Mouse (Mus musculus): ENCODE measurements at regions not wholly inside any gene's neighbourhood (a gene's known extent, or its start where the extent isn't known, plus 50 kb on each side); places are given as distances from the start of the nearest gene placed in this dataset.
"Not testable (repeated sequence)": the region's sequence is repeated elsewhere in the genome, so short reads cannot be mapped to it uniquely, and the experiment has no call there.

DNA sequence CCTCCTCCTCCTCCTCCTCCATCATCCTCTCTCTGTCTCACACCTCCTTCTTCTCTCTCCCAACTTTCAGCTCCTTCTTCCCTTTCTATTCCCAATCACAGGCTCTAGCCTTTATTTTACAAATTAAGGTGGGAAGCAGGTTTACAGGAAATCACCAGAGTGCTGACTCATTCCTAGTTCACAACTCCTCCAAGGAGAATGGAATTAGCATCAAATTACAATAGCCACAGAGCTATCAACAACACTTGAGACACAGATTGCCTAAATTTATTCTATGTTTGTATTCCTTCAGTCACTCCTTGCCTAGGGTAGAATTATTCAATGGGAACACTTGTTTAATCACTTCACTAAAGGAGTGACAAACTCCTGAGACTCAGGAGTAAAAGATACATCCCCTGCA lies 523.5 kb downstream of the Adam6a start:
- H3K36me3 ChIP-seq (replicated peaks; ENCODE audit: control insufficient read depth, insufficient read depth, low read length), result no peaks in the 10 kb centered on the region
- H3K4me3 ChIP-seq (ENCODE audit: low read depth, low read length), result no peak overlapping the region
- ATAC-seq (ENCODE audit: insufficient read depth, low read depth), result no peak
- no peaks in the 10 kb centered on the region for H3K27me3 ChIP-seq (ENCODE audit: control insufficient read depth, insufficient read depth, low read length)
- no peak overlapping the region for H3K9ac ChIP-seq (replicated peaks; ENCODE audit: low read depth, low read length)
- H3K9me3 ChIP-seq (replicated peaks; ENCODE audit: control insufficient read depth, low read length), result 0 out of 2 replicates have a peak, but pooled peaks cover 6% of the 10 kb centered on the region
- H3K4me1 ChIP-seq (ENCODE audit: control insufficient read depth, insufficient read depth), result no peaks in the 10 kb centered on the region
- no peak for DNase-seq (ENCODE audit: low spot score)
- no peak overlapping the region for H3K27ac ChIP-seq (ENCODE audit: low read depth)
- H3K4me2 ChIP-seq (ENCODE audit: low read depth, low read length), result no peak overlapping the region
- TF ChIP-seq EP300 (IDR thresholded peaks at IDR 0.05; ENCODE audit: low read depth) (no peak), CTCF (IDR thresholded peaks at IDR 0.05; ENCODE audit: low read depth) (no peak)

DNA sequence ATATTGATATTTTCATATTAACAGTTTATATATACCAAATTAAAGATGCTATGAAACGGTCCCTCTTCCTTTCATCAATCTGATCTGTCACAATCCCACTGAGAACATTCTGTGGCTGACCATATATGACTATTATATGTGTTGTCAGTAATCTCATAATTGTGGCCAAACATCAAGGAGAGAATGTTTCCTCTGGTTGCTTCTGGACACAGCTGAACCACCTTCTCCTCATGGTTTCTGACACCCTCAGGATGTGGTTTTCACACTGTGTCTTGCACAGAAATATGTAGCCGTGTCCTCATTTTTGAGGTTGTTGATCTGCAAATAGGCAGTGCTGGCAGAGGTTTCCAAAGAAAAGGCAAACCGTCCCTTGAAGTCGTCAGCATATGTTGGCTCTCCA lies 565.0 kb downstream of the Adam6a start:
- H3K4me2 ChIP-seq (ENCODE audit: low read depth, low read length); DNase-seq (ENCODE audit: low spot score); H3K9me3 ChIP-seq (replicated peaks; ENCODE audit: control insufficient read depth, low read length); H3K36me3 ChIP-seq (replicated peaks; ENCODE audit: control insufficient read depth, insufficient read depth, low read length); H3K4me1 ChIP-seq (ENCODE audit: control insufficient read depth, insufficient read depth); H3K27me3 ChIP-seq (ENCODE audit: control insufficient read depth, insufficient read depth, low read length); H3K4me3 ChIP-seq (ENCODE audit: low read depth, low read length); H3K27ac ChIP-seq (ENCODE audit: low read depth); H3K9ac ChIP-seq (replicated peaks; ENCODE audit: low read depth, low read length); ATAC-seq (ENCODE audit: insufficient read depth, low read depth): not testable (repeated sequence)
- WGBS, result 71% methylated on average over 4 of the region's 4 CpGs

- DNase-seq (ENCODE audit: low spot score) (no peak), ATAC-seq (ENCODE audit: insufficient read depth, low read depth) (no peak)
- Histone ChIP-seq H3K36me3 (replicated peaks; ENCODE audit: control insufficient read depth, insufficient read depth, low read length) (no peaks in the 10 kb centered on the region), H3K4me3 (ENCODE audit: low read depth, low read length) (no peak overlapping the region), H3K4me1 (ENCODE audit: control insufficient read depth, insufficient read depth) (no peaks in the 10 kb centered on the region), H3K4me2 (ENCODE audit: low read depth, low read length) (no peak overlapping the region), H3K27me3 (ENCODE audit: control insufficient read depth, insufficient read depth, low read length) (no peaks in the 10 kb centered on the region), H3K27ac (ENCODE audit: low read depth) (no peak overlapping the region), H3K9me3 (replicated peaks; ENCODE audit: control insufficient read depth, low read length) (peaks cover 12% of the 10 kb centered on the region; the same call in 1 of the 2 replicates), H3K9ac (replicated peaks; ENCODE audit: low read depth, low read length) (no peak overlapping the region)
- 43% methylated on average over 1 of the region's 1 CpGs for WGBS
- TF ChIP-seq EP300 (IDR thresholded peaks at IDR 0.05; ENCODE audit: low read depth) (no peak), CTCF (IDR thresholded peaks at IDR 0.05; ENCODE audit: low read depth) (no peak)
These were observed 591.2 kb downstream of the Adam6a start for GRCm38 (mm10) chr12:114134897-114135296.

DNA sequence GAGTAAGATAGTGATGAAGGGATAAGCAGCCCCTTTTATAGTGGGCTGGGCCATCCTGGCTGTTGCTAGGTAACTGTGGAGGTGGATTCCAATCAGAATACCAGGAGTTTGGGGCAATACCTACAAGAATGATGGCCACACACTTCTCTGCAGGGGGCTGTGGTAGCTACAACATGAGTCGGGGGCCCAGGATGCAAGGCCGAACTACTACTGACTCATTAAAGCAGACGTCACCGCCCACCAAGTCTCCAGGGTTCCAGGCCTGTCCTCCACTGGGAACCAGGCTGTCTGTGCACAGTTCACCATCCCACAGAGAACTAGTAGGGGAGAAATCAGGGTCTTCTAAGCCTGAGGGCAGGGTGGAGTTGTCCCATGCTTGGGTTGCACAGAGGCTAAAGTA lies 605.1 kb downstream of the Adam6a start:
- Histone ChIP-seq H3K27ac (ENCODE audit: low read depth) (no peak overlapping the region), H3K9ac (replicated peaks; ENCODE audit: low read depth, low read length) (no peak overlapping the region), H3K4me1 (ENCODE audit: control insufficient read depth, insufficient read depth) (no peaks in the 10 kb centered on the region), H3K27me3 (ENCODE audit: control insufficient read depth, insufficient read depth, low read length) (no peaks in the 10 kb centered on the region), H3K4me3 (ENCODE audit: low read depth, low read length) (no peak overlapping the region), H3K36me3 (replicated peaks; ENCODE audit: control insufficient read depth, insufficient read depth, low read length) (no peaks in the 10 kb centered on the region), H3K4me2 (ENCODE audit: low read depth, low read length) (no peak overlapping the region), H3K9me3 (replicated peaks; ENCODE audit: control insufficient read depth, low read length) (peaks cover 36% of the 10 kb centered on the region)
- ATAC-seq (ENCODE audit: insufficient read depth, low read depth) (no peak), DNase-seq (ENCODE audit: low spot score) (no peak)
- WGBS, result 80% methylated on average over 4 of the region's 4 CpGs
- TF ChIP-seq CTCF (IDR thresholded peaks at IDR 0.05; ENCODE audit: low read depth) (no peak), EP300 (IDR thresholded peaks at IDR 0.05; ENCODE audit: low read depth) (no peak)

- WGBS, result 46% methylated on average over 2 of the region's 2 CpGs
- H3K9me3 ChIP-seq (replicated peaks; ENCODE audit: control insufficient read depth, low read length), result 0 out of 2 replicates have a peak, but pooled peaks cover under 1% of the 10 kb centered on the region
- no peak overlapping the region for H3K9ac ChIP-seq (replicated peaks; ENCODE audit: low read depth, low read length)
- TF ChIP-seq EP300 (IDR thresholded peaks at IDR 0.05; ENCODE audit: low read depth), result no peak
- no peak for TF ChIP-seq CTCF (IDR thresholded peaks at IDR 0.05; ENCODE audit: low read depth)
- DNase-seq (ENCODE audit: low spot score) (no peak), ATAC-seq (ENCODE audit: insufficient read depth, low read depth) (no peak)
- no peak overlapping the region for H3K4me3 ChIP-seq (ENCODE audit: low read depth, low read length)
- H3K4me2 ChIP-seq (ENCODE audit: low read depth, low read length), result no peak overlapping the region
- H3K27ac ChIP-seq (ENCODE audit: low read depth), result no peak overlapping the region
- H3K27me3 ChIP-seq (ENCODE audit: control insufficient read depth, insufficient read depth, low read length), result no peaks in the 10 kb centered on the region
- H3K4me1 ChIP-seq (ENCODE audit: control insufficient read depth, insufficient read depth), result no peaks in the 10 kb centered on the region
- no peaks in the 10 kb centered on the region for H3K36me3 ChIP-seq (replicated peaks; ENCODE audit: control insufficient read depth, insufficient read depth, low read length)
These were observed 628.6 kb downstream of the Adam6a start for GRCm38 (mm10) chr12:114172305-114172704.

GRCm38 (mm10) chr12:114199521-114199920 lies 655.8 kb downstream of the Adam6a start:
- Histone ChIP-seq H3K27me3 (ENCODE audit: control insufficient read depth, insufficient read depth, low read length) (no peaks in the 10 kb centered on the region), H3K9me3 (replicated peaks; ENCODE audit: control insufficient read depth, low read length) (peaks cover 3% of the 10 kb centered on the region; the same call in 1 of the 2 replicates), H3K36me3 (replicated peaks; ENCODE audit: control insufficient read depth, insufficient read depth, low read length) (no peaks in the 10 kb centered on the region), H3K4me1 (ENCODE audit: control insufficient read depth, insufficient read depth) (no peaks in the 10 kb centered on the region), H3K27ac (ENCODE audit: low read depth) (no peak overlapping the region), H3K4me2 (ENCODE audit: low read depth, low read length) (no peak overlapping the region), H3K4me3 (ENCODE audit: low read depth, low read length) (no peak overlapping the region), H3K9ac (replicated peaks; ENCODE audit: low read depth, low read length) (no peak overlapping the region)
- TF ChIP-seq CTCF (IDR thresholded peaks at IDR 0.05; ENCODE audit: low read depth) (no peak), EP300 (IDR thresholded peaks at IDR 0.05; ENCODE audit: low read depth) (no peak)
- DNase-seq (ENCODE audit: low spot score), result no peak
- no peak for ATAC-seq (ENCODE audit: insufficient read depth, low read depth)
- 46% methylated on average over 1 of the region's 1 CpGs for WGBS
